Mouse (Mus musculus) urinary bladder, postnatal 14 days (tissue): ENCODE results near the gene Vmn2r40.
"Not testable (repeated sequence)": the region's sequence is repeated elsewhere in the genome, so short reads cannot be mapped to it uniquely, and the experiment has no call there.

ENCODE experiments used
- DNase-seq: peaks from one replicate; pipeline ENCODE4 v3.0.0; 2021; ENCODE audit warnings: low spot score

Gene Vmn2r40

GRCm38 (mm10) chr7:8931335-8931734 is at the start of gene Vmn2r40:
Vmn2r40 (minus strand) TSS chr7:8931435.
- DNase-seq = not testable (repeated sequence)
